Mouse (Mus musculus): ENCODE data around the gene Cyp2s1. TPM values are rescaled to one million over a fixed set of nuclear protein-coding genes. Genes with fewer than 3 reads are reported as not detected.

The Cyp2s1 gene
- total and polyA plus RNA-seq, 2 experiments from 2014 or later: 4.4 to 12.7 TPM

GRCm38 (mm10) chr7:25753643-25754438, 62.9 kb downstream of the Cyp2s1 start:
- H3K9ac ChIP-seq (replicated peaks; ENCODE audit: low read depth, low read length): peak overlapping the region; percentile 96
- under 1% methylated on average over 46 of the region's 46 CpGs for WGBS
- no peak for TF ChIP-seq EP300 (IDR thresholded peaks at IDR 0.05; ENCODE audit: low read depth)
- no peak for TF ChIP-seq CTCF (IDR thresholded peaks at IDR 0.05; ENCODE audit: low read depth)
- H3K9me3 ChIP-seq (replicated peaks; ENCODE audit: control insufficient read depth, low read length): no peaks in the 10 kb centered on the region
- DNase-seq (ENCODE audit: low spot score) (no peak), ATAC-seq (ENCODE audit: insufficient read depth, low read depth) (peak; percentile 4)
- H3K4me3 ChIP-seq (ENCODE audit: low read depth, low read length): peak overlapping the region; percentile 78
- peak overlapping the region; percentile 99 for H3K27ac ChIP-seq (ENCODE audit: low read depth)
- H3K36me3 ChIP-seq (replicated peaks; ENCODE audit: control insufficient read depth, insufficient read depth, low read length): peaks cover 22% of the 10 kb centered on the region
- peak overlapping the region; percentile 95 for H3K4me2 ChIP-seq (ENCODE audit: low read depth, low read length)
- no peaks in the 10 kb centered on the region for H3K27me3 ChIP-seq (ENCODE audit: control insufficient read depth, insufficient read depth, low read length)
- peaks cover 15% of the 10 kb centered on the region for H3K4me1 ChIP-seq (ENCODE audit: control insufficient read depth, insufficient read depth)

DNA sequence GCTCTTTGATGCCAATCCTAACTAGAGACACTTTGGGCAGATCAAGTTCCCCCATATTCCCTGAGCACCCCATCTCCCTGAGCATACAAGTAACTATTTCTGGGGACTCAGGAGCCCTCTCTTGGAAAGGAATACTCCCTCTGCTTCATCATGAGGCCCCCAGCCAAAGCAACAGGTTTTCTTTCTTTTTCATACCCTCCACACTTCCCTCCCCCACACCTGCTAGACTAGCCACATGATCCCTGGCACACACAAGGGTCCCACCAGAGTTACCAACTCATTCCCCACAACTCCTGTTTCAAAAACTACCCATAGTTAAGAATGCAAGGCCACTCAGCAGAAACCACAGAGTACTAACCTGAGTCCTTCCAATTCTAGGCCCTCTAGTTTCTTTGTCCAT, 63.6 kb downstream of the Cyp2s1 start:
- Histone ChIP-seq H3K36me3 (replicated peaks; ENCODE audit: control insufficient read depth, insufficient read depth, low read length) (peaks cover 29% of the 10 kb centered on the region), H3K4me1 (ENCODE audit: control insufficient read depth, insufficient read depth) (peaks cover 15% of the 10 kb centered on the region), H3K27me3 (ENCODE audit: control insufficient read depth, insufficient read depth, low read length) (no peaks in the 10 kb centered on the region), H3K27ac (ENCODE audit: low read depth) (peak overlapping the region; percentile 99; the same call in 1 of the 2 replicates), H3K9ac (replicated peaks; ENCODE audit: low read depth, low read length) (peak overlapping the region; percentile 96), H3K9me3 (replicated peaks; ENCODE audit: control insufficient read depth, low read length) (no peaks in the 10 kb centered on the region), H3K4me3 (ENCODE audit: low read depth, low read length) (peak overlapping the region; percentile 78), H3K4me2 (ENCODE audit: low read depth, low read length) (peak overlapping the region; percentile 95)
- no peak for ATAC-seq (ENCODE audit: insufficient read depth, low read depth)
- TF ChIP-seq CTCF (IDR thresholded peaks at IDR 0.05; ENCODE audit: low read depth): no peak
- no peak for TF ChIP-seq EP300 (IDR thresholded peaks at IDR 0.05; ENCODE audit: low read depth)
- no peak for DNase-seq (ENCODE audit: low spot score)

Small RNA genes within 50 kb of the gene (microRNA-seq; reads per million reads assigned to microRNA genes)
- gene Gm24865: not detected

Other genes with a start within 250 kb of the Cyp2s1 start
- not detected in 2 replicates for gene Erich4, start 201.0 kb downstream of the Cyp2s1 start, total RNA-seq (2014; rRNA removed; ENCODE audit: low replicate concordance)
- 0.12 TPM in 1 of 2 replicates, not detected in the other for gene Erich4, start 201.0 kb downstream of the Cyp2s1 start, polyA plus RNA-seq (2015; fragmentation: Nextera tagmentation; extraction: Ambion mirVana)
- 73.5 and 80.4 TPM in 2 replicates for gene Dmac2, start 197.5 kb downstream of the Cyp2s1 start, total RNA-seq (2014; rRNA removed; ENCODE audit: low replicate concordance)
- 71.3 and 72.2 TPM in 2 replicates for gene Dmac2, start 197.5 kb downstream of the Cyp2s1 start, polyA plus RNA-seq (2015; fragmentation: Nextera tagmentation; extraction: Ambion mirVana)
- gene B3gnt8, start 190.3 kb downstream of the Cyp2s1 start, total RNA-seq (2014; rRNA removed; ENCODE audit: low replicate concordance): 9.9 and 11.3 TPM in 2 replicates
- 4.1 and 4.6 TPM in 2 replicates for gene B3gnt8, start 190.3 kb downstream of the Cyp2s1 start, polyA plus RNA-seq (2015; fragmentation: Nextera tagmentation; extraction: Ambion mirVana)
- gene Bckdha, start 157.9 kb downstream of the Cyp2s1 start, total RNA-seq (2014; rRNA removed; ENCODE audit: low replicate concordance): 146 and 154 TPM in 2 replicates
- 89.5 and 100 TPM in 2 replicates for gene Bckdha, start 157.9 kb downstream of the Cyp2s1 start, polyA plus RNA-seq (2015; fragmentation: Nextera tagmentation; extraction: Ambion mirVana)
- gene Exosc5, start 157.7 kb downstream of the Cyp2s1 start, total RNA-seq (2014; rRNA removed; ENCODE audit: low replicate concordance): 20.1 and 20.3 TPM in 2 replicates
- gene Exosc5, start 157.7 kb downstream of the Cyp2s1 start, polyA plus RNA-seq (2015; fragmentation: Nextera tagmentation; extraction: Ambion mirVana): 27.7 and 28.2 TPM in 2 replicates
- gene Tmem91, start 141.7 kb downstream of the Cyp2s1 start, total RNA-seq (2014; rRNA removed; ENCODE audit: low replicate concordance): not detected in 2 replicates
- 0.77 and 1.2 TPM in 2 replicates for gene Tmem91, start 141.7 kb downstream of the Cyp2s1 start, polyA plus RNA-seq (2015; fragmentation: Nextera tagmentation; extraction: Ambion mirVana)
- gene B9d2, start 136.1 kb downstream of the Cyp2s1 start, total RNA-seq (2014; rRNA removed; ENCODE audit: low replicate concordance): 5.0 and 11.4 TPM in 2 replicates
- gene B9d2, start 136.1 kb downstream of the Cyp2s1 start, polyA plus RNA-seq (2015; fragmentation: Nextera tagmentation; extraction: Ambion mirVana): 26.5 and 26.7 TPM in 2 replicates
- gene Tgfb1, start 129.9 kb downstream of the Cyp2s1 start, total RNA-seq (2014; rRNA removed; ENCODE audit: low replicate concordance): 10.4 and 10.7 TPM in 2 replicates
- gene Tgfb1, start 129.9 kb downstream of the Cyp2s1 start, polyA plus RNA-seq (2015; fragmentation: Nextera tagmentation; extraction: Ambion mirVana): 2.6 TPM in 2 replicates
- gene Ccdc97, start 97.8 kb downstream of the Cyp2s1 start, total RNA-seq (2014; rRNA removed; ENCODE audit: low replicate concordance): 11.6 and 31.6 TPM in 2 replicates
- gene Ccdc97, start 97.8 kb downstream of the Cyp2s1 start, polyA plus RNA-seq (2015; fragmentation: Nextera tagmentation; extraction: Ambion mirVana): 13.3 and 14.7 TPM in 2 replicates
- gene Hnrnpul1, start 62.2 kb downstream of the Cyp2s1 start, total RNA-seq (2014; rRNA removed; ENCODE audit: low replicate concordance): 78.5 and 101 TPM in 2 replicates
- gene Hnrnpul1, start 62.2 kb downstream of the Cyp2s1 start, polyA plus RNA-seq (2015; fragmentation: Nextera tagmentation; extraction: Ambion mirVana): 26.8 and 27.7 TPM in 2 replicates
- 56.5 and 63.8 TPM in 2 replicates for gene Axl, start 28.2 kb downstream of the Cyp2s1 start, total RNA-seq (2014; rRNA removed; ENCODE audit: low replicate concordance)
- 32.1 and 33.3 TPM in 2 replicates for gene Axl, start 28.2 kb downstream of the Cyp2s1 start, polyA plus RNA-seq (2015; fragmentation: Nextera tagmentation; extraction: Ambion mirVana)
- gene Cyp2b10, start 80.7 kb upstream of the Cyp2s1 start, total RNA-seq (2014; rRNA removed; ENCODE audit: low replicate concordance): not detected in 2 replicates
- gene Cyp2b10, start 80.7 kb upstream of the Cyp2s1 start, polyA plus RNA-seq (2015; fragmentation: Nextera tagmentation; extraction: Ambion mirVana): 0.08 and 0.45 TPM in 2 replicates
- not detected in 2 replicates for gene Cyp2b13, start 244.6 kb upstream of the Cyp2s1 start, total RNA-seq (2014; rRNA removed; ENCODE audit: low replicate concordance)
- not detected in 2 replicates for gene Cyp2b13, start 244.6 kb upstream of the Cyp2s1 start, polyA plus RNA-seq (2015; fragmentation: Nextera tagmentation; extraction: Ambion mirVana)